Mouse (Mus musculus): ENCODE data around the gene Zfp93. TPM values are rescaled to one million over a fixed set of nuclear protein-coding genes. Genes with fewer than 3 reads are reported as not detected.

Zfp93 gene
- total and polyA plus RNA-seq, 2 experiments from 2014 or later: 2.2 to 7.4 TPM

DNA sequence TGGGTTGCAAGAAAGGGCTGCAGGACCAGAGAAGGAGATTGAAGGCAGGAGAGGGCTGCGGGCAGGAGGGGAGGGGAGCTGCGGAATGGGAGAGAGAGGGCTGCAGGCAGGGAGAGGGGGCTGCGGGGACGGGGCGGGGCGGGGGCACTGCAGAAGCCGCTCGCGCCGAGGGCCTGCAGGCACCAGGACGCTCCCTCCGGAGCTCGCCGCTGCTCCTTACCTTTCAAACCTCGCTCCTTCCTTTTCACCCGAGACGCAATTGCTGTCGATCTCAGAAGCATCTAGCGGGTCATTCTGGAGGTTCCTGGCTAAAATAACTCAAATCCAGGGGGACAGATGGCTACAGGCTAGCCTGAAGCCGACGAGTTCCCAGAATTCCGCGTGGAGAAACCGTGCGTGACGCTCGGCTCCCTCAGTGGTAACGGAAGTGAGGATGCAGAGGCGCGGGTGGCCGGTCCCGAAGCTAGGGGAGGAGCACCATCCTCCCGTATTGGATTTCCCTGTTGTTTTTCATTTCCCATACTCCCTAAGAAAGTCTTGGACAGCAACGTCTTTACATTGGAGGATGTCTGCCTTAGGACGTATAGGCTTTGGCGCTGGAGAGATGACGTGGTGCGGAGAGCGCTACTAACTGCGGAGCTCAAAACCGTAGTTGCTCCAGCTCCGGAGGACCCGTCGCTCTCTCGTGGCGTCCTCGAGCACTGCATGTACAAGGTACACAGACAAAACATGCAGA lies 28.9 kb downstream of the Zfp93 start:
- peak overlapping the region; percentile 85 for H3K27ac ChIP-seq (ENCODE audit: low read depth, low read length)
- no peaks in the 10 kb centered on the region for H3K9me3 ChIP-seq (ENCODE audit: low read length)
- DNase-seq (ENCODE audit: low spot score) (peak; percentile 97), ATAC-seq (ENCODE audit: low FRiP score) (peak; percentile 94)
- peak; percentile 72 for TF ChIP-seq CTCF (IDR thresholded peaks at IDR 0.05)
- under 1% methylated on average over 44 of the region's 47 CpGs for WGBS
- no peaks in the 10 kb centered on the region for H3K4me1 ChIP-seq (ENCODE audit: insufficient read depth, low read length)
- H3K9ac ChIP-seq (replicated peaks; ENCODE audit: low read length, poor library complexity, severe bottlenecking): peak overlapping the region; percentile 82
- H3K4me3 ChIP-seq (ENCODE audit: low read depth, low read length): peak overlapping the region; percentile 73
- peak overlapping the region; percentile 79 for H3K4me2 ChIP-seq (ENCODE audit: low read depth, low read length, poor library complexity, severe bottlenecking)
- no peaks in the 10 kb centered on the region for H3K27me3 ChIP-seq (ENCODE audit: insufficient read depth, low read length)
- H3K36me3 ChIP-seq (ENCODE audit: insufficient read depth, low read length): peaks cover 39% of the 10 kb centered on the region

- H3K4me3 ChIP-seq (ENCODE audit: low read depth, low read length): peak overlapping the region; percentile 73
- H3K9ac ChIP-seq (replicated peaks; ENCODE audit: low read length, poor library complexity, severe bottlenecking): peak overlapping the region; percentile 24; the same call in 1 of the 2 replicates
- H3K27ac ChIP-seq (ENCODE audit: low read depth, low read length): no peak overlapping the region
- H3K4me2 ChIP-seq (ENCODE audit: low read depth, low read length, poor library complexity, severe bottlenecking): peak overlapping the region; percentile 79
- peak; percentile 35 for DNase-seq (ENCODE audit: low spot score)
- TF ChIP-seq CTCF (IDR thresholded peaks at IDR 0.05): no peak
- peak; percentile 20; the same call in 1 of the 2 replicates for ATAC-seq (ENCODE audit: low FRiP score)
- no peaks in the 10 kb centered on the region for H3K4me1 ChIP-seq (ENCODE audit: insufficient read depth, low read length)
- under 1% methylated on average over 18 of the region's 18 CpGs for WGBS
- peaks cover 36% of the 10 kb centered on the region for H3K36me3 ChIP-seq (ENCODE audit: insufficient read depth, low read length)
- H3K27me3 ChIP-seq (ENCODE audit: insufficient read depth, low read length): no peaks in the 10 kb centered on the region
- no peaks in the 10 kb centered on the region for H3K9me3 ChIP-seq (ENCODE audit: low read length)
Observed at GRCm38 (mm10) chr7:24299823-24300481, 29.7 kb downstream of the Zfp93 start.

DNA sequence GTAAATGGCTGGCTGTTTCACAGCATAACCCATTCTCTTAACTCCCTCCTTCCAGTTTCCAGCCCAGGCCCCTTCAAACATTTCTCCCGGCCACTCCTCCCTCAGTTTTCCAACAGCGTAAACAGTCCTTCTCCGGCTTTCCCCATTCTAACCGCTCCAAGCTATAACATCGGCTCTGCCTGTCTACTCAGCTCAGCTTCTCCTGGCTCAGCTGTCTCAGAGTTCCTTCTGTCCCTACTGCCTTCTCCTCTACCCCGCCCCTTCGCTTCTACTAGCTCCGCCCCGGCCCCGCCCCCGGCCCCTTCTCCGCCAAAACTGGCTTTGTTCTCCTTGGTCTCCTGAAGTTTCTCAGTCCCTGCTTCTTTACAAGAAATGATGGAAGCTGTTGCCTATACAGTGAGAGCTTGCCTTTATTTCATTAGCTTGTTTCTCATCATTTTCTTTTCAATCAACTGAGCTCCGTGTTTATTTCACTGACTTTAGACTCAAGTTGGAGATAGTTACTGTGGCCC lies 30.6 kb downstream of the Zfp93 start, which contains the start of gene Zfp61:
Gene Zfp61, minus strand, starts transcription at position 462 of the 512 bp plus-strand sequence.
- Histone ChIP-seq H3K4me3 (ENCODE audit: low read depth, low read length) (no peak within 1 kb of the TSS), H3K36me3 (ENCODE audit: insufficient read depth, low read length) (peaks cover 27% of the 10 kb centered on the region), H3K9ac (replicated peaks; ENCODE audit: low read length, poor library complexity, severe bottlenecking) (peak within 1 kb of the TSS; percentile 24; the same call in 1 of the 2 replicates), H3K27ac (ENCODE audit: low read depth, low read length) (no peak within 1 kb of the TSS), H3K9me3 (ENCODE audit: low read length) (no peaks in the 10 kb centered on the region), H3K4me2 (ENCODE audit: low read depth, low read length, poor library complexity, severe bottlenecking) (peak within 1 kb of the TSS; percentile 79), H3K4me1 (ENCODE audit: insufficient read depth, low read length) (no peaks in the 10 kb centered on the region), H3K27me3 (ENCODE audit: insufficient read depth, low read length) (no peaks in the 10 kb centered on the region)
- DNase-seq (ENCODE audit: low spot score) (peak; percentile 75), ATAC-seq (ENCODE audit: low FRiP score) (no peak)
- 1% methylated on average over 13 of the region's 13 CpGs for WGBS
- TF ChIP-seq CTCF (IDR thresholded peaks at IDR 0.05): no peak

- peak overlapping the region; percentile 84 for H3K9ac ChIP-seq (replicated peaks; ENCODE audit: low read length, poor library complexity, severe bottlenecking)
- H3K4me3 ChIP-seq (ENCODE audit: low read depth, low read length): peak overlapping the region; percentile 59
- ATAC-seq (ENCODE audit: low FRiP score) (peak; percentile 68), DNase-seq (ENCODE audit: low spot score) (no peak)
- peak overlapping the region; percentile 73 for H3K4me2 ChIP-seq (ENCODE audit: low read depth, low read length, poor library complexity, severe bottlenecking)
- peak overlapping the region; percentile 81 for H3K27ac ChIP-seq (ENCODE audit: low read depth, low read length)
- 28% methylated on average over 29 of the region's 29 CpGs for WGBS
- no peaks in the 10 kb centered on the region for H3K27me3 ChIP-seq (ENCODE audit: insufficient read depth, low read length)
- TF ChIP-seq CTCF (IDR thresholded peaks at IDR 0.05): no peak
- H3K9me3 ChIP-seq (ENCODE audit: low read length): no peaks in the 10 kb centered on the region
- no peaks in the 10 kb centered on the region; the same call in 1 of the 2 replicates for H3K4me1 ChIP-seq (ENCODE audit: insufficient read depth, low read length)
- H3K36me3 ChIP-seq (ENCODE audit: insufficient read depth, low read length): peaks cover 16% of the 10 kb centered on the region
Observed at GRCm38 (mm10) chr7:24315726-24316566, 45.7 kb downstream of the Zfp93 start.

DNA sequence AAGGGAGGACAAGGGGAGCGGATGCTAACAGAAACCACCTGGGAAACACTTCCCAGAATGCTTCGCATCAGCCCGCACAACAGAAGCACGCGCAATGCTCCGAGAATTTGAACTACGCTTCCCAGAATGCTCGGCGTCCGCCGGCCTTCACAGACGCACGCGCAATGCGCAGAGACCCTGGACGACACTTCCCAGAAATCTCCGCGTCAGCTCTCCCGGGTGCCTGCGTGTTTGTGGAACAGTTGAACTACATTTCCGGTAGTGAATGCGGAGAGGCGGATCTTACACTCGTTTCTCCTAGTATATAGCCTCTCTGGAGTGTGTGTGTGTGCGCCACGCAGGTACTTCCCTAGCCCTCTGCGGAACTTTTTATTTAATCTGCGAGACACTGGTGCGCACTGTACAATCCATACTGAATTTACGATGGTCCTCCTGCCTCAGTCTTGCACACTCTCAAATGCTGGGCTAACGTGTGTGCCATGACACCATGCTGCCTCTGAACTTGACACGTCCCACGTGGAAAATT lies 46.4 kb downstream of the Zfp93 start, which contains the start of gene Zfp94:
Gene Zfp94, minus strand, starts transcription at position 100 of the 526 bp plus-strand sequence.
- DNase-seq (ENCODE audit: low spot score): peak; percentile 98
- peaks cover 10% of the 10 kb centered on the region; the same call in 1 of the 2 replicates for H3K36me3 ChIP-seq (ENCODE audit: insufficient read depth, low read length)
- H3K9me3 ChIP-seq (ENCODE audit: low read length): no peaks in the 10 kb centered on the region
- H3K4me3 ChIP-seq (ENCODE audit: low read depth, low read length): peak within 1 kb of the TSS; percentile 59
- peak within 1 kb of the TSS; percentile 84 for H3K9ac ChIP-seq (replicated peaks; ENCODE audit: low read length, poor library complexity, severe bottlenecking)
- WGBS: 2% methylated on average over 33 of the region's 33 CpGs
- H3K4me1 ChIP-seq (ENCODE audit: insufficient read depth, low read length): no peaks in the 10 kb centered on the region; the same call in 1 of the 2 replicates
- H3K4me2 ChIP-seq (ENCODE audit: low read depth, low read length, poor library complexity, severe bottlenecking): peak within 1 kb of the TSS; percentile 73
- peak; percentile 95 for ATAC-seq (ENCODE audit: low FRiP score)
- peak within 1 kb of the TSS; percentile 81 for H3K27ac ChIP-seq (ENCODE audit: low read depth, low read length)
- no peak for TF ChIP-seq CTCF (IDR thresholded peaks at IDR 0.05)
- H3K27me3 ChIP-seq (ENCODE audit: insufficient read depth, low read length): no peaks in the 10 kb centered on the region

Measured in midbrain, postnatal 0 days (tissue).